Mouse (Mus musculus): ENCODE data around the gene Ugt1a10.

Gene Ugt1a10

DNA sequence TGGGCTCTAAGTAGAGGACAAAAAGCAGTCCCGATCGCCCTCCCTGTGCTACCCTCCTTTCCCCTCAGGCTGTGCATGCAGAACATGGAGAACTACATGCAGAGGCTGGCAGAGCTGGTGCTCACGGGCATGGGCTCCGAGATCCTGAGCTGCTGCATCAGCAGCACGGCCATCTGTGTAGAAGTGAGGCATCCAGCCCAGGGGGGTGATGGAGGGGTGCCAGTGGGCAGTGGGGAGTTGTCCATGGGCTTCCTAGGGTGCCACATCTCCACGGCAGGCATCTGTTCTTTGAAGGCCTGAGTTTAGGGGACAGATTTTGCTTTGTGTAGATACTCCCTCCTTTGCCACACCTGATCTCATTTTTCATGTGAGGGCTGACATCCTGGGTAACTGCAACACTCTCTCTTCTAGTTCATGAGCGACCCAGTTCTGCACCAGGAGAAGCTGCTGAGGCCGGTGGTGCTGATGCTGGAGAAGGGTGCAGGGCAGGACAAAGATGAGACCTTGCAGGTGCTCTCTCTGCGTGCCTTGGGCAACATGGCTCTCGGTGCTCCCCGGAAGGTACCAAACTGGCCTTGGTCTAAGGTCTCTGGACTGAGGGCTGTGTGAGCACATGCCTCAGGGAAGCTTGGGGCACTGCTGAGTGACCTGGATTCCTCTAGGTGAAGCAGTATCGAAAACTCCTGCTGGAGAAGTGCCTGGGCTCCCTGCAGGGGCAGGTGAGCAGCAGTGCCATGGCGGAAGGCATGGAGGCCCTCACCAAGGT, 201.0 kb downstream of the Ugt1a10 start:
- DNase-seq = no peak

DNA sequence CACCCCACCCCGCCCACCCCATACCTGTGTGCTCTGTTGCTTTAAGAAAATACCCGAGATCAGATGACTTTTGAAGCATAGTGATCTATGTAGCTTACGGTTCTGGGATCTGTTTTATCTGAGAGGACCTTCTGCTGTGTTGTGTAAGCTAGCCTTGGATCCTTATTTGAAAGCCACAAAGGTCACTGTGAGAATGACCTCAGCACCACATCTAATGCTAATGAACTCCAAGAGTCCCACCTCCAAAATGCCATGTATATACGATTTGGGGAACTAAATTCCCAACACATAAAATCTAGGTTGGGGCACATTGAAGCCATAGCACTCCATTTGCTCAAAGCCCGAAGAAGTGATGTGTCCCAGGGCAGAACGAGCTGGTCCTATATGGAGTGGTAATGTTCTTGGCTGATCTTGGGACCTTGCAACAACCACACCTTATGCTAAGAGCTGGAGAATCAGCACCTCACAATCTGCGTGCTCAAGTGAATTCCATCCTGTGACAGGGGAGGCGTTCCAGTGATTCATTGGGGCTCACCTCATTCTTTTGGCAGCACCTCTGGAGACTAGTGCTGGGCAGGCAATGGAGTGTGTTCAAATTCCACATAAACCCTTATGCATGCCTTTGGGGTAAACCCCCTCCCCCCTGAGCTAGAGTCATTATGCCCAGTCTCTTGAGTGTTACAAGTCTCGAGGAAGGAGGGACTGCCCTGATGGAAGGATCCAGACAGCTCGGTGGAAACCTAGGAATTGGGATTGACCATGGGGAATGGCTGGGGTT, 201.9 kb downstream of the Ugt1a10 start:
- DNase-seq = no peak

DNA sequence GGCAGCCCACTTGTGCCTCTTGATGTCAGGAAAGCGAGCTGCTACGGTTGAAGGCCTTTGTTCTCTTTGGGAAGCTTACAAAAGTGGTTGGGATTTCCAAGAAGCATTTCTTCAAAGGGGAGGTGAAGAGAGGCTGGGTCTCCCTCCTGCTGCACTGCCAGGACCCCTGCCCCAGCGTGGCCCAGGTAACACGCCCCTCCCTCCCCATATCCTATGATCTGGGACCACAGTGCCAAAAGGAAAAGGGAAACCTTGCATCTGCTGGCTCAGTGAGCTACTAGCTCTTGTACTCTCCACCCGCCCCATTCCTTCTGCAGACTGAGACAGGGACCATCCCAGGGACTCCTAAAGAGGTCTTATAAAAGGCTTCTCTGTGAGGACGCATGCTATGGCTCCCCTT, 202.5 kb downstream of the Ugt1a10 start:
- no peak for DNase-seq

DNA sequence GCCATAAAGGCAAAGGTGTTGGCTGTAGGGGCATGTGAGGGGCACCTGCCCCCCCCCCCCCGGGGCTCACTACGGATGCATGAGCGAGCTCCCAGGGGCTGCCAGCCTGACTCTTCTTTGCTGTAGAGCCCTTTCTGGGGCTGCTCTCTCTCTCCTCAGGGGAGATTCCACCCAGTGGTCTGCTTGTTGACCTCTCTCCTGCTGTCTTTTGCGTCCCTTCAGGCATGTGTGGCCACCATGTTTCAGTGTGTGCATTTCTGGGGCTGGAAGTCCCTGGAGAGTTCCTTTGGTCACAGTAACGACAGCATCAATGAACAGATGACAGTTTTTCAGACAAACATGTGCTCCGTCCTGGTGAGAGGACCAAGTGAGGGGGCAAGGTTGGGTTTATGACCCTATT, 203.2 kb downstream of the Ugt1a10 start:
- DNase-seq = no peak

DNA sequence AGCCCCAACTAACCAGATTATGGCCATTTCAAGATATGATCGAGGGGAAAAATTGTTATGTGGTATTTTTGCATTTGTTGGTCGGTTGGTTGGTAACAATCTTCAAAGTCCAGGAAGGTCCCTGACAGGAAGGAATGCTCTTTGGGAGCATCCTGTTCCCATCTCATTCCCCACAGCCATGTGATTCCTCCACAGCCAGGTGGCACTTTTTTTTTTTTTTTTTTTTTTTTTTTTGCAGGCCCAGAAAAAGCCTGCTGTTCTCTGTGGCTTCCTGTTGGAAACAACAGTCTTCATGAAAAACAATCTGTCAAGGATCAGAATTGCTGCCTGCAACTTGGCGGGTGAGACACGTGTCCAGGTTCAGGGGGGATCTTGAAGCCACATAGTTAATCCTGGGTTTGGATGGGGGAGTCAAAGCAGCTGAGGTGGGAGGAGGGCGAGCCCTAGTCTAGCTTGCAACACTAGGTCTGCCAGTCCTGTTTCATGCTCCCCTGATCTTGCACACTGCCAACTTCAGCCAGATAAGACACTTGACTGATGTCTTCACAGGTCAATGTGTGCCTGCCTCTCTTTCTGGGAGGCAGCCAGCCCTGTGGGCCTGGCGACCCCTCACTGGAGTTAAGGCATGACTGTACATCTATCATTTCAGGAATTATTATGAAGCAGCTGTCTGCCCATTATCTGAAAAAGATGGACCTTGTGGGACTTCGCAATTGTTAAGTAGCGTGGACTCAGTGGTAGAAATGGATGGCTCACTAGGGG, 203.9 kb downstream of the Ugt1a10 start:
- DNase-seq = no peak

DNA sequence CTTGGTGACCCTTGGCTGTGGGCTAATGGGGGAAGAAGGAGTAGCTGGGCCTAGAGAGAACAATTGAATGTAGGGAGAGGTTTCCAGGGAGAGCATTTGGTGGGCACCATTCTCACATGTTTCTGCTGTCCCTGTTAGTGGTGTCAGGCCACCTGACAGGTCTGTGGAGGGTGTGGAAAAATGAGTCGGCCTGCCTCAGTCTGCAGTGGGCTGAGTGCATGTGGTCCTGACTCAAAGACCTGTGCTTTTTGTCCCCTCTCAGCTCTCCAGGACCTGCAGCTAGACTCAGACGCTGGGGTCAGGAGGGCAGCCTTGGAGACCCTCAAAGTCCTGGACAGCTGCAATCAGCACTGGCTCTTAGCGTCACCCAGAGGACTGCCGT, 204.4 kb downstream of the Ugt1a10 start:
- DNase-seq = no peak

DNA sequence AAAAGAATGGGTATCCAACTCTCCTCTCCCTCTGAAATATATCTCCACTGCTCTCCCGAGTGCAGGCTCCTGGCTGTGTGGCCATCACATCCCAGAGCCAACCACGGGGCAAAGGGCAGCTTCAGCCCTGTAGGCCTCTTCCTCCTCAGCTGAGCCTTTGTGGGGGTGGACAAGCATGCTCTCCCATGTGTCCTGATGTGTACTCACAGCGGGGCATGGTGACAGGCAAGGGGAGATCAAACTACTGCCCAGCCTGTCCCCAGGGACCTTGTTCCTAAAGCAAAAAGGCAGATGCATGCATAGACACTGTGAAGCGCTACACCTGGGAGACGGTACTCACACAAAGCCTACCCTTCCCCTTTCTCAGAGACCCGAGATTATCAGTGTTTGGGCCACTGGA, 204.9 kb downstream of the Ugt1a10 start:
- no peak for DNase-seq

DNA sequence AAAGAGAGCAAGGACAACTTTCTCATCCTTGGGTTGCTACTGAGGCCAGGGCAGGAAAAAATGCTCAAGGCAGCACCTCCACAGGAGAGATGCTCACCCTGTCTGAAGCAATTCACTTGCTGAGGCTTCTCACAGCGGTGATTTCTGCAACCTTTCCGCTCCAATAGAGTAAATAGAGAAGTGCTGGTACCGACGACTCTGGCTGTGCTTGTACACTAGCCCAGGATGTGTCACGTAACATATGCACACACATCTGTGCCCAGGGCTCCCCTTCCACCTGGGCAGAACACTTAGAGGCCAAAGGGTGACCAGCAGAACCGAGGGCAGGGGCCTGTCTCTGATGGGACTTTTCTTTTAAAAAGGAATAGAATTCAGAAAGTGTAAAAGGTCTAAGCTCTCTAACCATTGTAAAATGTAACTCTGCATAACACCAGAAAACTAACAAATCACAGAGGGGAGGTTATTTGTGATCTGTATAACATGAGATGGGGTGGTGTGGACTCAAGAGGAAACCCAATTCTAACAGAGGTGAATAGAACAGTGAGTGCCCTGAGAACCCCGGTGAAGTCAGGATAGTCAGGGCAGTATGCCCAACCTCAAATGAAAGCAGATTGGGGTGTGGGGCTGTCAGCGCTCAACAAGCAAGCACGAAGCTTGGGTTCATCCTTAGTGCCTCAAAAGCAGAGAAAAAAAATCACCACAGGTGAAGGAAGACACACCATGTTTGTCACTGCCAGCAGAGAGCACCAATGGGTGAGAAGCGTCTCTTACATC, 205.6 kb downstream of the Ugt1a10 start:
- no peak for DNase-seq

DNA sequence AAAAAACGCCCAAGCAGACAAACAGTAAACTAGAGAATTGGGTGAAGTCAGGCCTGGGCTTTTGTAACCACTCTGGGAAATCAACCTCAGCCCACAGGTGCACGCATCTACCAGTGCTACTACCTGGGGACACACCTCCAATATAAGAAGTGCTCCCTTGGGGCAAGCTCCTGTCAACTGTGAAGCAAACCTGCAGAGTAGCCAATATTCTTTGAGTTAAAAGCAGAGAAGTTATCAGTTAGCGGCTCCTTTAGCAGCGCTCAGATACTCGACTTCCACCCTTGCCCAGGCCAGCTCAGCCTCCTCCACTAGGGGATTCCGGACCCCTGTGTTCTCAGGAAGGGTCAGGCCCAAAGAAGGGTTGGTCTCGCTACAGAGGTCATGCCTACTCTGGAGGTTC, 206.5 kb downstream of the Ugt1a10 start:
- no peak for DNase-seq

DNA sequence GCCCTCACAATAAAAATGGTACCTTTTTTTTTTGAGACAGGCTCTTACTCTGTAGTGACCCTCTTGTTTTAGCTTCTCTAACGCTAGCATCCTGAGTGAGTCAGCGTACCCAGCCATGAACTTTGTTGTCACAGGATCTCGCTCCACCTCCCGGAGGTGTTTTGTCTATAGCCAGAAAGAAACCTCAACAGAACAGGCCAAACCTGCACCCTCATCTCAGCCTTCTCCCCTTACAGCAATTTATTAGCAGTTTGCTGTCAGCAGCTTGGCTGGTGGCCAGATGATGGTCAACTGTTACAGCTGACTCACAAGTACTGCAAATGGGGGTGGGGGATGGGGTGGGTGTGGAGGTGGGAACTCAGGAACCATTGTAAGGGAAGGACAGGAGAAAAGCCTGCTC, 207.1 kb downstream of the Ugt1a10 start:
- no peak for DNase-seq

DNA sequence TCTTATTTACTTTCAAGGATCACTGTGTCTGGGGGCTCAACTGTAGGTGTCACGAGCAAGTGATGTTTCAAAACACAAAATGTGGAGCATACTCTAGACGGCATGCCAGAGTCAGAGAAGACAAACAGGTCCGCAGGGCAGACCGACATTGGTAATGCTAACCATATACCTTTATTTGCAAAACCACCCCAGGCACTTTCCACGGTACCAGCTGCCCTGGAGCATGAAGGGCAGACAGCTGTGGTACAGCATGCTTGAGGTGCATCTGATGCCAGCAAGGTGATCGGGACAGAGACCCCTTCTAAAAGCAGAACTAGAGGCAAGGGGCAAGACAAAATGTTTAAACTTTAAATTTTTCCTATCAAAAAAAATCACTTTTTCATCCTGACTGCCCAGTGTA, 207.8 kb downstream of the Ugt1a10 start:
- no peak for DNase-seq

DNA sequence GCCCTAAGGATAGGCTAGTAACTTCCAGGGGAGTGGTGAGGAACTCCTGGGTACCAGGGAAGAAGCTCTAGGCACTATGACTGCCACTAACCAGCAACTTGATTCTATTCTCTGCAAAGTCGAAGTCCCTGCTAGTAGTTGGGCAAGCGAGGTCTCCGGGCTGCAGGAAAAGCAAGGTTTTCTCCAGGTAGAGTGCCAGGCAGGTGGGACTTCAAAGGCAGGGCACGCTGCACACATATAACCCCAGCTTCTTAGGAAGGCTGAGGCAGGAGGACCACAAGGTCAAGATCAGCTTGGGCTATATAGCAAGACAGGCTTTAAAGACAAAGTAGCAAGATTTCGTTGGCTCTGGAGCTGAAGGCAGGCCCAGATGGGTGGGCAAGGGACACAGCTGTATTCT, 208.6 kb downstream of the Ugt1a10 start:
- no peak for DNase-seq

DNA sequence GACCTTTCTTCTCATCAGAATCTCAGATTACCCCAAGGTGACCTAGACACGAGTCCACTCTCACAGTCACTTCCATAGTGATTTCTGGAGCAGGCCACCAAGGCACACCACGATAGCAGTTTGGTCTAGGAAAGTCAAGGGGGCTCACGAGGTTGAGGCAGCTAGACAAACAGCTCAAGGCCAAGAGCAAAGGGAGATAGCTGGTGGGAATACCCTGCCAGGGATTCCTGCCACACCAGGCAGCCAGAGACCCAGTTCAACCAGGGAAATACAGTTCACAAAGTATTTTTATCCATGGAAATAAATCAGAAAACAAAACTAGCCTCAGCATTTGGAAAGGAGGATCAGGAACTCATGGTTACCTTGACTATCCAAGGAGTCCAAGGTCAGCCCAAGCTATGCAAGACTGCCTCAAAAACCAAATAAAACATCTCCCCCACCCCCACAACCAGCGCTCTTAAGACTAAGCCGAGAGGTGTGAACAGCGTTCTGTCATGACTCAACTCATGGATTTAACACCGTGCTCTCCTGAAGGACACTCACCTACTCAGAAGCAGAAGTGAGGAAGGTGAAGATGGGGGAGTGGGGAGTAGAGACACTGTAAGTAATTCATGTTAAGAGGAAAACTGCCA, 209.2 kb downstream of the Ugt1a10 start:
- DNase-seq = no peak

DNA sequence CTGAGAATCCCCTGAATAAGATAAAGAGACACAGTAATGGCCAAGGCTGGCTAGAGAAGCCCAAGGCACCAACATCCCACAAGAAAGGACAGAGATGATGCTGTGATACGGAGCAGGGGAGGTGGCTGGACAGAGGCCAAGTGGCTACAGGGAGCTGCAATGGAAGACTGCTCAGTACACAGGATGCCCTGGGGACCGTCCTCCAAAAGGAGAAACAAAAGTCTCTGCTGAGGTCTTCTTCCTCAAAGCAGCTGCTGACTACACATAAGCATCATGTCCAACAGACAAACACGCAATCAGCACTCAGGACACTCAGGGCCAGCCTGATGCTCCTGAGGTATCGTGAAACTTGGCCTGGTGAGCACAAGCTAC, 209.7 kb downstream of the Ugt1a10 start:
- DNase-seq = no peak

DNA sequence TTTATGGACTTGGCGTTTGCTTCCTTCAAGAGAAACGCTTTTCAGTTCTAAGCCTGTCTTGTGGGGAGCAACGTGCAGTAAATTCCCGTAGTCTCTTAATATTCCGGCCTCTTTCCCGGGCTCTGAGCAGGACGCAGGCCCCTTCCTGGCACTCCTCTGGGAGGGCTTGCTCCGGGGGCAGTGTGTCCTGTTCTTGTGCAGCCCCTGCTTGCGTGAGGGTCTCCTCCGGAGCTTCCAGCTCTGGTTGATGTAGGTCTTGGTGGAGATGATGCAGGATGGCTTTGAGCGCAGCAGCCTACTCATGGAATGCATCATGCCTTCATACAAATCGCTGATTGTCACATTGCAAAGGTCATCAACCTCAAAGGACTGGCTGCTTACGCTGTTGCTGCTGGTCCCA, 210.9 kb downstream of the Ugt1a10 start:
- no peak for DNase-seq

DNA sequence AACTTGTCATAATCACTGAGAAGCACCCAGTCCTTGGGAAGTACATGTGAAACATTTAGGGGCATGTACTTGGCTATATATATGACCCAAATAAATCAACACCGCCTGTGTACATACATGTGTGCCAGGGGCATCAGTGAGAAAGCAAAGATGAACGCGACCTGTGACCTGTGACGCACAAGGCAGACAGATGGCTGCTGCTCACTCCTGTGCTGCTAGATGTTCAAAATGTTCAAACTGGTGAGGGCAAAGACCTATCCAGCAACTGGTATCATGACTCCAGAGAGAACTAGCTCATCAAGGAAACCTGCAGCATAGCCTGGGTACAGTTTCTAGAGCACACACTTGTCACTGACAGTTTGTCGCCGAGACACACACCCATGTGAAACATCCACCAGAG, 212.3 kb downstream of the Ugt1a10 start:
- DNase-seq = no peak

DNA sequence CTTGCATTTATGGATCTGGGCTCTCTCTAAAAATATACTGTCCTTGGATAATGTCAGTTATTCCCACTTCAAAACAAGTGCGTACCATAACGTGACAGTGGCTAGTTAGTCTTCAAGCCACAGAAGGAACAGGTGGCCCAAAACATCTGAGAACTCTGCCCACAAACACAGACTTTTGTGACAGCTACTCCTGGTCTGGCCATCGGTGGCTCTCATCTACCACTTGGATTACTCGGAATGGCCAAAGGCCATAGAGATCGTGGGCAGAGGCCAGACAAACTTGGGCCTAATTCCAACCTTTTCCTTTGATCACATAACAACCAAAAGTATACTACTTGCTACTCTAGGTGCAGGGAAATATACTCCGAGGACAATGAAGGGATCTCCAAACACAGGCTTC, 212.9 kb downstream of the Ugt1a10 start:
- no peak for DNase-seq
